Mouse (Mus musculus) A20 (cell line): Measurements from ENCODE around the gene Dock4.
A peak's percentile ranks its signal among the peaks of the same experiment; 100 is the strongest.
"Not testable (repeated sequence)": the region's sequence is repeated elsewhere in the genome, so short reads cannot be mapped to it uniquely, and the experiment has no call there.

ENCODE experiments used
- DNase-seq: peaks from one replicate; pipeline ENCODE4 v3.0.0-alpha.2; 2011; ENCODE audit warnings: low read depth, low spot score

Gene Dock4

GRCm38 (mm10) chr12:40873267-40873666 lies 427.5 kb downstream of the Dock4 start:
- not testable (repeated sequence) for DNase-seq

GRCm38 (mm10) chr12:40884976-40885375 lies 439.2 kb downstream of the Dock4 start:
- no peak for DNase-seq

DNA sequence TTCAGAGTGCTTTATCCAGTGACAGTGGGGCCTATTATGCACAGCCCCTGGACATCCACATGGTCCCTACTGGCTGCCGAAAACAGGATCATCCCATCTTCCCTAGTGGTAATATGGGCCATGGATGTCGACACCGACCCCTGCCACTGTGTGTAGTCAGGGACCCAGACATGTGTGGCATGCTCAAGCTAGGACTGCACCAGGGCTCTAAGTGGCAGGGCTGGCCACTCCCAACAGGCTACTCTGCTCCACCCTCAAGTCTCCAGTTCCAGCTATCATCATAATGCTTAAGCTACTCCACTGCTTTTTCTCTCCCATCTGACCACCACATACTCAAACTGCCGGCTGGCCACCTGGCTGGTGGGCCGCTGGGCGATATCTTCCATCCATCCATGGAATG lies 439.6 kb downstream of the Dock4 start:
- DNase-seq: no peak

DNA sequence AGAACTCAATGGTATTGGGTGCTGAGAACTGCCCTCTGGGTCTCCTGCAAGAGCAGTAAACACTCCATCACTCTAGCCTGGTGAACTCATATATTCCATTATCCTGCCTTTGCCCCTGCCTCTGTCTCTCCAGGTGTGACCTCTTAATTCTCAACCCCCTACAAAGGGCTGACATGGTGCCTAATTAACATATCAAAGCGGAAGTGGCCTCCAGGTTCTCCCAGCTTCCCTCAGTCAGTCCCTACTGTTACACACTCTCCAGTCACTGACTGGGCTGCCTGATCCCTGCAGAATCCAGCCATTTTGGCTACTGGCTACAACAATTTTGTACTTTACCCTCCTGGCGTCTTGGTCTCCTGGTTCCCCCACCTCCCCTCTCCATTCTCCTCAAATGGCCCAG lies 441.7 kb downstream of the Dock4 start:
- DNase-seq: no peak

- DNase-seq: peak; percentile 29
These were observed 442.6 kb downstream of the Dock4 start for GRCm38 (mm10) chr12:40888261-40888791.

DNA sequence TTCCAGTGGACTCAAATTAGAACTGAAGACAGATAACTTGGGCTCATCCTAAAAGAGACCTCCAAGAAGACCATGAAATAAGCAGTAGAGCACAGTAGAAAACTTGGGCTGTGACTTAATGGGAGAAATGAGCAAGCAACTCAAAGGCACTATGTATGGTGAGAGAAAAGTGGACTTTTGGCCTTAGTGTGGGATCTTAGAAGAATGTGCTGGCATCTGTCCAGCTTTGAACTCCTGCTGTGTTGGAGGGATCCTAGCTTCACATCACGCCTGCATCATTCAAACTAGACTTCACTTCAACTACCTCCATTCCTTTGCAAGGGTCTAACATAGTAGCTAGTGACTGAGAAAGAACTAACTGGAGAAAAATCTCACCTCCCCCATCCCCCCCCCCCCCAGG lies 443.1 kb downstream of the Dock4 start:
- DNase-seq: no peak

- DNase-seq: no peak
These were observed 443.8 kb downstream of the Dock4 start for GRCm38 (mm10) chr12:40889534-40889933.

DNA sequence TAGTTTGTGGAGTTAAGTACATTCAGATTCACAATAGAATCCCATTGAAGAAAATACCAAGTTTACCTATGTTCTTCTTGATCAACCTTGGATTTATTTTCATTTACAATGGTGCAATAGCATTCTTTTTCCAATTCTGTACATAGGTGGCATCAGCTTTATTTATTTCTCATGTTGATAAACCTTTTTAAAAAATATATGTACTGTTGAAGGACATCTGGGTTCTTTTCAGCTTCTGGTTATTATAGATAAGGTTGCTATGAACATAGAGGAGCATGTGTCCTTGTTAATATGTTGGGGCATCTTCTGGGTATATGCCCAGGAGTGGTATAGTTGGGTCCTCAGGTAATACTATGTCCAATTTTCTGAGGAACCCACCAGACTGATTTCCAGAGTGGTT lies 445.4 kb downstream of the Dock4 start:
- DNase-seq: no peak

- DNase-seq: no peak
These were observed 448.0 kb downstream of the Dock4 start for GRCm38 (mm10) chr12:40893741-40894140.

DNA sequence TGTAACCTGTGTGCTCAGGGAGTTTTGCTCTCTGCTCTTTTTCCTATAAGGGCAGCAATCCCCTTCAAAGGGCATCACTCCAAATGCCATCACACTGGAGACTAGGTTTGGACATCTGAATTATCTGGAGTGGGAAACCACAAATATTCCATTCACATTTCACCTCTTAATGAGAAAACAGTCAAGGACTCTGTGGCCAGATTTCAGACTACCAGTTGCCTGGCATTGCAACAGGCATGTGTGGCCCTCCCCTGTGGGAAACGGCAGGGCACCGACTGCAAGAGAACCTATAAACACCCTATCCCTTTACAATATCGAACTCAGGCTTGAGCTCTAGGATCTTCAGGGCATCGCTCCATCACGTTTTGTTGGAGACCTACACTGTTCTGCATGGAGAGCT lies 448.9 kb downstream of the Dock4 start:
- DNase-seq: no peak
